Mouse (Mus musculus) embryonic fibroblast, embryonic 13.5 days (primary cell): ENCODE results near the gene Clic6. TPM values are rescaled to one million over a fixed set of nuclear protein-coding genes. Genes with fewer than 3 reads are reported as not detected.

Experiments
- H3K27ac ChIP-seq: 2 replicates; pipeline ENCODE4 v1.5.1; 2012; ENCODE audit warnings: low read length, control low read depth, inconsistent platforms; ENCODE audit not compliant: insufficient read depth
- H3K4me1 ChIP-seq: 2 replicates; pipeline ENCODE4 v1.6.1; 2011; ENCODE audit warnings: low read length; ENCODE audit not compliant: control insufficient read depth, insufficient read depth
- H3K4me3 ChIP-seq: 2 replicates; pipeline ENCODE4 v1.5.1; 2011; ENCODE audit warnings: mild to moderate bottlenecking, control low read depth, low read length; ENCODE audit not compliant: insufficient read depth
- CTCF ChIP-seq: IDR thresholded peaks from 2 replicates; pipeline ENCODE4 v1.5.1; 2011; ENCODE audit warnings: mild to moderate bottlenecking, control low read depth, low read length, moderate library complexity, borderline replicate concordance; ENCODE audit not compliant: insufficient read depth
- POLR2A ChIP-seq: IDR thresholded peaks from 2 replicates; pipeline ENCODE4 v1.6.1; 2011; ENCODE audit warnings: low read depth, mild to moderate bottlenecking, control low read depth, low read length, moderate library complexity
- polyA plus RNA-seq: library from polyadenylated mRNA; stranded (reverse); fragments of >200 nt; gene quantifications from 2 replicates; pipeline ENCODE4 v1.2.4, GENCODE M21; 2011; ENCODE audit warnings: low read depth; ENCODE audit not compliant: missing spikeins, insufficient read length

The Clic6 gene
- polyA plus RNA-seq, 1 experiment = not detected

- peaks cover 3% of the 10 kb centered on the region; the same call in 1 of the 2 replicates for H3K4me1 ChIP-seq
- no peak overlapping the region for H3K27ac ChIP-seq
- peak overlapping the region; percentile 88 for H3K4me3 ChIP-seq
- TF ChIP-seq POLR2A (peak; percentile 47), CTCF (no peak)
Observed at GRCm38 (mm10) chr16:92465642-92466526, 19.7 kb upstream of the Clic6 start.

- Histone ChIP-seq H3K4me3 (no peak overlapping the region), H3K27ac (no peak overlapping the region), H3K4me1 (peaks cover 3% of the 10 kb centered on the region; the same call in 1 of the 2 replicates)
- TF ChIP-seq POLR2A (no peak), CTCF (no peak)
Observed at GRCm38 (mm10) chr16:92467041-92467440, 18.5 kb upstream of the Clic6 start.

- Histone ChIP-seq H3K4me1 (peaks cover 3% of the 10 kb centered on the region; the same call in 1 of the 2 replicates), H3K27ac (no peak overlapping the region), H3K4me3 (no peak overlapping the region)
- no peak for TF ChIP-seq POLR2A
- no peak for TF ChIP-seq CTCF
Observed at GRCm38 (mm10) chr16:92468459-92468858, 17.1 kb upstream of the Clic6 start.

- no peaks in the 10 kb centered on the region for H3K4me1 ChIP-seq
- no peak within 1 kb of the TSS for H3K27ac ChIP-seq
- no peak within 1 kb of the TSS for H3K4me3 ChIP-seq
- TF ChIP-seq POLR2A = no peak
- TF ChIP-seq CTCF = no peak
Observed at GRCm38 (mm10) chr16:92470706-92471105, 14.8 kb upstream of the Clic6 start, which contains the start of gene Rcan1. TSS of gene Rcan1 (minus strand) at chr16:92470867.

GRCm38 (mm10) chr16:92472898-92473297 is 12.6 kb upstream of the Clic6 start:
- TF ChIP-seq POLR2A (no peak), CTCF (no peak)
- Histone ChIP-seq H3K4me3 (no peak overlapping the region), H3K4me1 (no peaks in the 10 kb centered on the region), H3K27ac (no peak overlapping the region)

- TF ChIP-seq CTCF (no peak), POLR2A (no peak)
Observed at GRCm38 (mm10) chr16:92475093-92475860, 10.3 kb upstream of the Clic6 start.

GRCm38 (mm10) chr16:92478561-92479150 is 6.9 kb upstream of the Clic6 start:
- H3K4me1 ChIP-seq = no peaks in the 10 kb centered on the region
- peak; percentile 39; the same call in 1 of the 2 replicates for TF ChIP-seq CTCF
- TF ChIP-seq POLR2A = no peak
- H3K4me3 ChIP-seq = no peak overlapping the region; the same call in 1 of the 2 replicates
- H3K27ac ChIP-seq = no peak overlapping the region

More at GRCm38 (mm10) chr16:92475093-92475860, 10.3 kb upstream of the Clic6 start:
- H3K4me1 ChIP-seq = no peaks in the 10 kb centered on the region
- no peak overlapping the region for H3K4me3 ChIP-seq
- no peak overlapping the region for H3K27ac ChIP-seq

- no peak for TF ChIP-seq POLR2A
- Histone ChIP-seq H3K4me3 (no peak overlapping the region), H3K4me1 (no peaks in the 10 kb centered on the region), H3K27ac (no peak overlapping the region)
Observed at GRCm38 (mm10) chr16:92487086-92487485, 1.6 kb downstream of the Clic6 start.

- no peak overlapping the region for H3K27ac ChIP-seq
- no peaks in the 10 kb centered on the region for H3K4me1 ChIP-seq
- no peak overlapping the region for H3K4me3 ChIP-seq
- TF ChIP-seq POLR2A (no peak), CTCF (no peak)
Observed at GRCm38 (mm10) chr16:92487489-92487888, 2.0 kb downstream of the Clic6 start.
